Mouse (Mus musculus) erythroblast, embryonic 14.5 days (primary cell): ENCODE measurements around the gene Rhou.

Experiments used
- GATA1 ChIP-seq: IDR thresholded peaks from 2 replicates; pipeline ENCODE4 v1.6.1; 2012; ENCODE audit warnings: low read length, inconsistent platforms, mixed read lengths
- TAL1 ChIP-seq: IDR thresholded peaks from 3 replicates; pipeline ENCODE4 v1.6.1; 2012; ENCODE audit warnings: low read length, inconsistent platforms, mixed read lengths

GRCm38 (mm10) chr8:123683321-123683720 lies 29.6 kb downstream of the Rhou start:
- no peak for TF ChIP-seq GATA1
- TF ChIP-seq TAL1: no peak
